Mouse (Mus musculus) Patski (cell line): ENCODE measurements around the gene Nhs. TPM values are rescaled to one million over a fixed set of nuclear protein-coding genes. Genes with fewer than 3 reads are reported as not detected.

Experiments used
- ATAC-seq: fragments of 100-300 bp; one replicate; pipeline ENCODE4 v1.8.0; 2021
- CTCF ChIA-PET: fragments of 350-600 bp; sonication (Branson Sonifier 250); formaldehyde crosslinking; loops from one replicate; lab custom pipeline; 2022; ENCODE audit warnings: inconsistent platforms; lab: Charles Lee
- POLR2A ChIA-PET: fragments of 350-600 bp; sonication (Branson Sonifier 250); formaldehyde crosslinking; loops from one replicate; lab custom pipeline; 2022; ENCODE audit warnings: antibody characterized with exemption, inconsistent platforms; lab: Charles Lee
- DNase-seq: peaks from one replicate; pipeline ENCODE4 v3.0.0-alpha.2; 2011; ENCODE audit warnings: low read depth, low spot score
- H3K27me3 ChIP-seq: fragments of 371-371 bp; one replicate; pipeline ENCODE4 v1.5.1; 2021
- CTCF ChIP-seq: fragments of 100-300 bp; IDR thresholded peaks from one replicate; pipeline ENCODE4 v1.5.1; 2021
- in situ Hi-C: fragments of 300-500 bp; cut with MboI; formaldehyde crosslinking; loops from 3 replicates; pipeline ENCODE4 v1.11.1; 2018; ENCODE audit warnings: low pct_unique_long_range_greater_than_20kb, mixed read lengths
- polyA plus RNA-seq: library from polyadenylated mRNA; unstranded; gene quantifications from one replicate; pipeline ENCODE4 v1.2.3, GENCODE M21; 2021

Gene Nhs
- polyA plus RNA-seq, 1 experiment from 2014 or later: 5.5 TPM

- POLR2A ChIA-PET: no interaction called here
- peak; percentile 80 for ATAC-seq
- H3K27me3 ChIP-seq: peaks cover 5% of the 10 kb centered on the region
- peak; percentile 75 for DNase-seq
- no peak for TF ChIP-seq CTCF
- CTCF ChIA-PET: no interaction called here
- in situ Hi-C loops: loop anchor here (5.0 kb wide), 2 partner anchors 316 to 491 kb away; no protein-coding TSS in a partner anchor
Observed at GRCm38 (mm10) chrX:161961176-161961575, 198.4 kb downstream of the Nhs start.

- TF ChIP-seq CTCF: no peak
- no peak for DNase-seq
- no peak for ATAC-seq
- in situ Hi-C loops: no loop called here
- peaks cover 10% of the 10 kb centered on the region for H3K27me3 ChIP-seq
- POLR2A ChIA-PET: no interaction called here
- CTCF ChIA-PET: no interaction called here
Observed at GRCm38 (mm10) chrX:161952356-161952755, 207.2 kb downstream of the Nhs start.

- peak; percentile 76 for ATAC-seq
Observed at GRCm38 (mm10) chrX:161943098-161943680, 216.3 kb downstream of the Nhs start.

GRCm38 (mm10) chrX:161940696-161941095 is 218.8 kb downstream of the Nhs start:
- no peak for TF ChIP-seq CTCF
- ATAC-seq: no peak
- ChIA-PET CTCF (no interaction called here), POLR2A (no interaction called here)
- in situ Hi-C loops: no loop called here
- peaks cover 8% of the 10 kb centered on the region for H3K27me3 ChIP-seq
- DNase-seq: no peak

More at GRCm38 (mm10) chrX:161943098-161943680, 216.3 kb downstream of the Nhs start:
- H3K27me3 ChIP-seq: no peaks in the 10 kb centered on the region
- POLR2A ChIA-PET: interaction anchor here (1.7 kb wide), 1 partner anchor 10 kb away, joined by 3 read pairs; no protein-coding TSS in a partner anchor
- in situ Hi-C loops: no loop called here
- CTCF ChIA-PET: no interaction called here
- TF ChIP-seq CTCF: no peak
- DNase-seq: no peak

- no peak for DNase-seq
- CTCF ChIA-PET: no interaction called here
- TF ChIP-seq CTCF: no peak
- ATAC-seq: no peak
- H3K27me3 ChIP-seq: peaks cover 15% of the 10 kb centered on the region
- POLR2A ChIA-PET: no interaction called here
- in situ Hi-C loops: no loop called here
Observed at GRCm38 (mm10) chrX:161926683-161927053, 232.9 kb downstream of the Nhs start.

- in situ Hi-C loops: no loop called here
- H3K27me3 ChIP-seq: peaks cover 18% of the 10 kb centered on the region
- DNase-seq (no peak), ATAC-seq (no peak)
- ChIA-PET POLR2A (no interaction called here), CTCF (no interaction called here)
- TF ChIP-seq CTCF: no peak
Observed at GRCm38 (mm10) chrX:161925973-161926682, 233.4 kb downstream of the Nhs start.

- peaks cover 22% of the 10 kb centered on the region for H3K27me3 ChIP-seq
- POLR2A ChIA-PET: no interaction called here
- in situ Hi-C loops: no loop called here
- TF ChIP-seq CTCF: no peak
- CTCF ChIA-PET: interaction anchor here (1.2 kb wide), 1 partner anchor 12 kb away, joined by 4 read pairs; no protein-coding TSS in a partner anchor
- no peak for DNase-seq
- ATAC-seq: no peak
Observed at GRCm38 (mm10) chrX:161922655-161923054, 236.9 kb downstream of the Nhs start.

- H3K27me3 ChIP-seq: peaks cover 28% of the 10 kb centered on the region
- in situ Hi-C loops: no loop called here
- ChIA-PET CTCF (interaction anchor here (0.8 to 1.2 kb wide), 2 partner anchors 8 to 11 kb away, joined by 4 read pairs; no protein-coding TSS in a partner anchor), POLR2A (no interaction called here)
- no peak for TF ChIP-seq CTCF
- no peak for DNase-seq
- no peak for ATAC-seq
Observed at GRCm38 (mm10) chrX:161921581-161921980, 237.9 kb downstream of the Nhs start.

- DNase-seq (peak; percentile 35), ATAC-seq (peak; percentile 47)
- ChIA-PET POLR2A (no interaction called here), CTCF (interaction anchor here (1.4 kb wide), 1 partner anchor 50 kb away, joined by 3 read pairs; no protein-coding TSS in a partner anchor)
- TF ChIP-seq CTCF: no peak
- in situ Hi-C loops: no loop called here
- H3K27me3 ChIP-seq: peaks cover 21% of the 10 kb centered on the region
Observed at GRCm38 (mm10) chrX:161909963-161910362, 249.6 kb downstream of the Nhs start.

GRCm38 (mm10) chrX:161908652-161909403 is 250.7 kb downstream of the Nhs start:
- in situ Hi-C loops: no loop called here
- POLR2A ChIA-PET: no interaction called here
- H3K27me3 ChIP-seq: peaks cover 19% of the 10 kb centered on the region
- no peak for TF ChIP-seq CTCF
- DNase-seq: no peak
- ATAC-seq: no peak
- CTCF ChIA-PET: no interaction called here
